Comparison of ENCODE assay signal across 8 mouse cellular contexts in the genomic region with DNA sequence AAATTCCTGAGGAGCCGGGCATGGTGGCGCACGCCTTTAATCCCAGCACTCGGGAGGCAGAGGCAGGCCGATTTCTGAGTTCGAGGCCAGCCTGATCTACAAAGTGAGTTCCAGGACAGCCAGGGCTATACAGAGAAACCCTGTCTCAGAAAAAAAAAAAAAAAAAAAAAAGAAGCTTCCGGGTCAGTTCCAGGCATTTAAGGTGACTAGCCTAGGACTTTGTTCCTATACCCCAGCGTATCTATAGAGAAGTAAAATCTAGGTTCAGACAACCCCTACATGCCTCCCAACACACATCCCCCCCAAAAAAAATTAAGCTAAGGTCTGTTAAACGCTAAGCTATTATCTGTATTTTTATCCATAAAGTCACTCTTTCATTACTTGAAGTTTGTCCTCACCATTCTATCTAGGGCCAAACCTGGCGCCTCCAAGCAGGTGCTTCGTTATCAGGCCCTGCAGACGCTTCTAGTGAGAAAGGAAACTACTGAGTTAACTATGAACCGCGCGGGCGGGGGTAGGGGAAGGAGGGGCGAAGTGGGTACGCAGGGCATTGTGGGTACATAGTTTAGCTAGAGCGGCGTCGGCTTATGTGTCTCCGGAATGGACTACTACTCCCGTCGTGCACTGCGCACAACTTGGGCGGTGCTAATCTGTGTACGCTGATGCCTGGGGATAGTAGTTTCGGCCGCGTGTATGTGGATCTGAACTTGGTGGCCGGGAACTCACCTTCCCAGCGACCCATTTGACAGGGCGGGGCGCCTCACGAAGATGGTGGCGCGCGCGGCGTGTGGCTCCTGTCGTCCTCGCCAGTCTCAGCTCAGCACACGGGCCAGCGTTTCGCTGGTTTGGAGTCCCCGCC. TPM values are rescaled to one million over a fixed set of nuclear protein-coding genes. Genes with fewer than 3 reads are reported as not detected.
DNase-seq lines count a peak whose midpoint lies in the region; ATAC-seq lines count a peak whose summit lies in the region.

A gene (plus strand): TSS at position 669 of the 859 bp plus-strand sequence.

- H3K27me3 ChIP-seq in hindbrain, embryonic 14.5 days (ENCODE audit: control insufficient read depth, insufficient read depth, low read length): no peaks in the 10 kb centered on the region

- H3K9ac ChIP-seq in hindbrain, embryonic 14.5 days: peak within 1 kb of the TSS; percentile 51

- peaks cover 21% of the 10 kb centered on the region for H3K36me3 ChIP-seq in hindbrain, embryonic 14.5 days (replicated peaks; ENCODE audit: control insufficient read depth, insufficient read depth)

- WGBS in hindbrain, embryonic 14.5 days: 14% methylated on average over 46 of the region's 46 CpGs

- H3K4me2 ChIP-seq in hindbrain, embryonic 14.5 days (replicated peaks): peak within 1 kb of the TSS; percentile 90

- ATAC-seq in hindbrain, embryonic 14.5 days (ENCODE audit: low FRiP score): peak; percentile 98

- H3K4me3 ChIP-seq in hindbrain, embryonic 14.5 days (replicated peaks; ENCODE audit: low read length): peak within 1 kb of the TSS; percentile 59

- no peak within 1 kb of the TSS for H3K27ac ChIP-seq in hindbrain, embryonic 14.5 days

- peak; percentile 99 for DNase-seq in R1 (ENCODE audit: low read depth, low spot score)
- DNase-seq in cerebellum, postnatal 25 days: peak; percentile 93 to 96
- DNase-seq in frontal cortex, postnatal 25 days (ENCODE audit: low spot score in 2 of 2): peak; percentile 92 to 95
- peak; percentile 97 for DNase-seq in hindbrain, embryonic 14.5 days (ENCODE audit: low spot score)
- peak; percentile 97 to 98 for DNase-seq in layer of hippocampus, postnatal 36 days
- peak; percentile 100 for DNase-seq in lung, postnatal 36 days
- DNase-seq in retina, postnatal 1 day: peak; percentile 100
- peak; percentile 93 to 97 for DNase-seq in urinary bladder, adult 18-20 months (ENCODE audit: low spot score in 2 of 2)

- H3K9me3 ChIP-seq in hindbrain, embryonic 14.5 days (ENCODE audit: control insufficient read depth, low read length): no peaks in the 10 kb centered on the region

- peaks cover 9% of the 10 kb centered on the region for H3K4me1 ChIP-seq in hindbrain, embryonic 14.5 days (replicated peaks; ENCODE audit: control insufficient read depth, insufficient read depth, low read length)

RNA-seq across cellular contexts. Expression of the gene that starts here (rescaled TPM):
- polyA plus RNA-seq in hindbrain, embryonic 14.5 days (2014; fragmentation: Nextera tagmentation; extraction: Ambion mirVana): 11.2 and 16.5 TPM in 2 replicates
- total RNA-seq in layer of hippocampus, postnatal 36 days (2021): 10 to 100 TPM; 11.2 to 13.8 TPM
